10 mouse cellular contexts compared by ENCODE assay signal in the genomic region with DNA sequence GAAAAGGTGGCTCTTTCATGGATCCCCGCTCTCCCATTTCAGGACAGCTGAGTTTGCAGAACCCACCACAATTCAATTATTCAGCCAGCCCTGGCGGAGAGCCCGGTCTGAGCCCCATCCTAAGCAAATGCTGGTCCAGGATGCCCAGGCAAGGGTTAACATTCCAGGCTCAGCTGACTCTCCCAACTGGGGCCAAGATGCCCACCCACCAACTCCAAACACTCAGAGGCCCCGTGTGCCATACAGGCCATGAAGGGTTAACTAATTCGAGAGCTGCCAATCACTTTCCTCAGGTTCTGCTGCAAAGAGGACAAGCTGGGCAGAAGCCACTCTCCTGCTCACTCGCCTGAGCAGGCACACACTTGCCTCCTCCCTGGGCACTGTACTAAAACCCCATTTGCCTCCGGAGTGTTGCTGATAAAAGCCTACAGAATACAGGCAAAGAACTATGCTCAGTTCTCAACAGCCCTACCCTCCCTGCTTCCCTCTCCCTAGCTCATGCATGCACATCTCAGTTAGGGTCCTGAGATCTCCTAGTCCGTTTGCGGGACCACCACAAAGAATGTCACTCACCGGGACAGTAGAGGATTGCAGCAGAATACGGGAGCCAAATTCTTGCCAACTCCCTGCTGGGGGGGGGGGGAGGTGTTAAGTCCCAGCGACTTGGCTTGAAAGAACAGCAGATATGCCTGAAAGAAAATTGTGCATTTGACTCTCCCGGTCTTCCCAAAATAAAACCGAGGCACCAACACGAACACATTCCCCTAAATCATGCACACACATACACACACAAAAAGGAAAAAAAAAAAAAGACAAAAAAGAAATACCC. TPM values are rescaled to one million over a fixed set of nuclear protein-coding genes. Genes with fewer than 3 reads are reported as not detected.
DNase-seq lines count a peak whose midpoint lies in the region; ATAC-seq and TF ChIP-seq lines count a peak whose summit lies in the region.
"Had no signal": no experiment of that assay in that cellular context is flagged by ENCODE, and none has a peak within 500 bp of the region (broad histone marks: within the 10 kb centered on the region; RNA-seq: fewer than 3 reads in every experiment).

No protein-coding gene starts in this region.

- peaks cover 72% of the 10 kb centered on the region for H3K27me3 ChIP-seq in E14TG2a.4 (ENCODE audit: insufficient read depth, low read length)
- no peaks in the 10 kb centered on the region; the same call in 1 of the 2 replicates for H3K27me3 ChIP-seq in forebrain, embryonic 15.5 days
- H3K27me3 ChIP-seq in midbrain, embryonic 13.5 days: peaks cover 19% of the 10 kb centered on the region
- 0 out of 2 replicates have a peak, but pooled peaks cover 6% of the 10 kb centered on the region for H3K27me3 ChIP-seq in intestine, postnatal 0 days (replicated peaks; ENCODE audit: control insufficient read depth, insufficient read depth, low read length)
- peaks cover 12% of the 10 kb centered on the region; the same call in 1 of the 2 replicates for H3K27me3 ChIP-seq in liver, postnatal 0 days (ENCODE audit: insufficient read depth, low read length)

- DNase-seq in cerebellum, adult 18-20 months: peak; percentile 59 to 68
- no peak for DNase-seq in liver, postnatal 0 days
- no peak for DNase-seq in spleen, postnatal 36 days (ENCODE audit: low spot score in 2 of 2)
- DNase-seq: kidney, adult 2 months had no signal

- H3K4me2 ChIP-seq in forebrain, embryonic 15.5 days (replicated peaks): peak overlapping the region; percentile 53
- peak overlapping the region; percentile 58 for H3K4me2 ChIP-seq in midbrain, embryonic 13.5 days (replicated peaks)
- no peak overlapping the region for H3K4me2 ChIP-seq in intestine, postnatal 0 days (replicated peaks; ENCODE audit: low read depth)
- H3K4me2 ChIP-seq in liver, postnatal 0 days (ENCODE audit: low read depth, low read length): no peak overlapping the region

- no peaks in the 10 kb centered on the region for H3K36me3 ChIP-seq in E14TG2a.4 (ENCODE audit: insufficient read depth, low read length)
- H3K36me3 ChIP-seq in forebrain, embryonic 15.5 days: no peaks in the 10 kb centered on the region
- H3K36me3 ChIP-seq in midbrain, embryonic 13.5 days: no peaks in the 10 kb centered on the region
- no peaks in the 10 kb centered on the region for H3K36me3 ChIP-seq in intestine, postnatal 0 days (ENCODE audit: control insufficient read depth, insufficient read depth)
- H3K36me3 ChIP-seq in liver, postnatal 0 days (replicated peaks; ENCODE audit: insufficient read depth, low read length): no peaks in the 10 kb centered on the region
- H3K36me3 ChIP-seq: heart, embryonic 10.5 days had no signal

- no peak for ATAC-seq in forebrain, embryonic 15.5 days (replicated peaks)
- peak; percentile 43; the same call in 1 of the 2 replicates for ATAC-seq in midbrain, embryonic 13.5 days
- no peak for ATAC-seq in intestine, postnatal 0 days
- ATAC-seq in megakaryocyte-erythroid progenitor cell, adult 5-6 weeks (replicated peaks; ENCODE audit: low FRiP score, low TSS enrichment, poor library complexity, severe bottlenecking): no peak
- ATAC-seq in liver, postnatal 0 days: no peak

- peak overlapping the region; percentile 54 for H3K9ac ChIP-seq in forebrain, embryonic 15.5 days (replicated peaks)
- peak overlapping the region; percentile 55 for H3K9ac ChIP-seq in midbrain, embryonic 13.5 days (replicated peaks)
- H3K9ac ChIP-seq in intestine, postnatal 0 days (ENCODE audit: low read depth, low read length): no peak overlapping the region
- no peak overlapping the region for H3K9ac ChIP-seq in liver, postnatal 0 days (replicated peaks)

- H3K4me1 ChIP-seq in E14TG2a.4 (replicated peaks; ENCODE audit: low read depth, low read length): peaks cover 61% of the 10 kb centered on the region
- peaks cover 67% of the 10 kb centered on the region for H3K4me1 ChIP-seq in forebrain, embryonic 15.5 days
- H3K4me1 ChIP-seq in midbrain, embryonic 13.5 days (replicated peaks): peaks cover 40% of the 10 kb centered on the region
- no peaks in the 10 kb centered on the region for H3K4me1 ChIP-seq in intestine, postnatal 0 days (replicated peaks; ENCODE audit: control insufficient read depth, insufficient read depth, low read length)
- no peaks in the 10 kb centered on the region for H3K4me1 ChIP-seq in liver, postnatal 0 days (ENCODE audit: insufficient read depth)

- H3K4me3 ChIP-seq in E14TG2a.4 (replicated peaks; ENCODE audit: low read length): peak overlapping the region; percentile 57
- peak overlapping the region; percentile 45 for H3K4me3 ChIP-seq in forebrain, embryonic 15.5 days
- peak overlapping the region; percentile 35 for H3K4me3 ChIP-seq in midbrain, embryonic 13.5 days (replicated peaks)
- H3K4me3 ChIP-seq in intestine, postnatal 0 days (ENCODE audit: low read depth, low read length): no peak overlapping the region
- H3K4me3 ChIP-seq in liver, postnatal 0 days (ENCODE audit: low read depth, low read length): no peak overlapping the region
- H3K4me3 ChIP-seq: heart, embryonic 10.5 days had no signal

- peak overlapping the region; percentile 76 for H3K27ac ChIP-seq in forebrain, embryonic 15.5 days (replicated peaks)
- H3K27ac ChIP-seq in midbrain, embryonic 13.5 days: peak overlapping the region; percentile 17; the same call in 1 of the 2 replicates
- H3K27ac ChIP-seq in intestine, postnatal 0 days (ENCODE audit: low read depth, low read length): no peak overlapping the region
- H3K27ac ChIP-seq in liver, postnatal 0 days (ENCODE audit: low read depth): no peak overlapping the region
- H3K27ac ChIP-seq: heart, embryonic 10.5 days had no signal

- TF ChIP-seq EP300 in liver, postnatal 0 days (IDR thresholded peaks at IDR 0.05; ENCODE audit: low read depth): no peak

- H3K9me3 ChIP-seq in E14TG2a.4 (ENCODE audit: low read length): no peaks in the 10 kb centered on the region
- no peaks in the 10 kb centered on the region for H3K9me3 ChIP-seq in forebrain, embryonic 15.5 days
- no peaks in the 10 kb centered on the region for H3K9me3 ChIP-seq in midbrain, embryonic 13.5 days
- no peaks in the 10 kb centered on the region for H3K9me3 ChIP-seq in intestine, postnatal 0 days (ENCODE audit: control insufficient read depth)
- H3K9me3 ChIP-seq in liver, postnatal 0 days (ENCODE audit: low read length): no peaks in the 10 kb centered on the region
- H3K9me3 ChIP-seq: heart, embryonic 10.5 days had no signal

- WGBS in forebrain, embryonic 15.5 days: 5% methylated on average over 15 of the region's 15 CpGs
- WGBS in midbrain, embryonic 13.5 days: 9% methylated on average over 15 of the region's 15 CpGs
- 18% methylated on average over 15 of the region's 15 CpGs for WGBS in intestine, postnatal 0 days
- 16% methylated on average over 15 of the region's 15 CpGs for WGBS in liver, postnatal 0 days (ENCODE audit: insufficient replicate concordance)

- TF ChIP-seq CTCF in E14TG2a.4 (conservative IDR thresholded peaks at IDR 0.05; ENCODE audit: low read length): no peak
- no peak for TF ChIP-seq CTCF in intestine, postnatal 0 days (IDR thresholded peaks at IDR 0.05; ENCODE audit: low read depth)
- TF ChIP-seq CTCF in liver, postnatal 0 days (IDR thresholded peaks at IDR 0.05; ENCODE audit: low read depth): no peak

RNA-seq across cellular contexts. Expression of gene Rph3a, which starts 1.3 kb away (rescaled TPM):
- 21.1 and 21.3 TPM in 2 replicates for polyA plus RNA-seq in forebrain, embryonic 15.5 days (2015; fragmentation: Nextera tagmentation; extraction: Ambion mirVana)
- polyA plus RNA-seq in midbrain, embryonic 13.5 days (2015; fragmentation: Nextera tagmentation; extraction: Ambion mirVana): 8.4 and 9.1 TPM in 2 replicates
- polyA plus RNA-seq in intestine, postnatal 0 days (2015; fragmentation: Nextera tagmentation; extraction: Ambion mirVana): 0.48 and 0.77 TPM in 2 replicates
- not detected in 2 replicates for total RNA-seq in megakaryocyte-erythroid progenitor cell, adult 5-6 weeks (2014; fragmentation: Nextera tagmentation)
- total RNA-seq in megakaryocyte-erythroid progenitor cell, adult 5-6 weeks (2017): not detected in 2 replicates
- 0.02 and 0.06 TPM in 2 replicates for polyA plus RNA-seq in liver, postnatal 0 days (2015; fragmentation: Nextera tagmentation; extraction: Ambion mirVana)
- polyA plus RNA-seq: heart, embryonic 10.5 days had no signal

Comparison
In these comparisons a context has a peak if more than half of its experiments do, and no peak if none do; other contexts are left out.
1. H3K4me3 ChIP-seq: peak in E14TG2a.4 (single experiment), forebrain, embryonic 15.5 days (single experiment) and midbrain, embryonic 13.5 days (single experiment); none in intestine, postnatal 0 days (single experiment) and liver, postnatal 0 days (single experiment).
2. DNase-seq: peak in cerebellum, adult 18-20 months (2 of 2); none in liver, postnatal 0 days (single experiment) and spleen, postnatal 36 days (0 of 2).
3. H3K27ac ChIP-seq: peak in forebrain, embryonic 15.5 days (single experiment) and midbrain, embryonic 13.5 days (single experiment); none in intestine, postnatal 0 days (single experiment) and liver, postnatal 0 days (single experiment).
4. H3K4me2 ChIP-seq: peak in forebrain, embryonic 15.5 days (single experiment) and midbrain, embryonic 13.5 days (single experiment); none in intestine, postnatal 0 days (single experiment) and liver, postnatal 0 days (single experiment).
5. H3K9ac ChIP-seq: peak in forebrain, embryonic 15.5 days (single experiment) and midbrain, embryonic 13.5 days (single experiment); none in intestine, postnatal 0 days (single experiment) and liver, postnatal 0 days (single experiment).